Mouse (Mus musculus): ENCODE data around the gene Jade2.

The Jade2 gene

GRCm38 (mm10) chr11:51857818-51858527 lies 520 bp upstream of the Jade2 start:
- peak; percentile 71 for DNase-seq (ENCODE audit: low read depth, low spot score)

- no peak for DNase-seq (ENCODE audit: low read depth, low spot score)
Measured at GRCm38 (mm10) chr11:51856616-51857080, 805 bp downstream of the Jade2 start.

- DNase-seq (ENCODE audit: low read depth, low spot score): peak; percentile 93
Measured at GRCm38 (mm10) chr11:51855818-51856615, 1.4 kb downstream of the Jade2 start.

- peak; percentile 95 for DNase-seq (ENCODE audit: low read depth, low spot score)
Measured at GRCm38 (mm10) chr11:51854981-51855817, 2.3 kb downstream of the Jade2 start.

- DNase-seq (ENCODE audit: low read depth, low spot score): no peak
Measured at GRCm38 (mm10) chr11:51852595-51852994, 4.9 kb downstream of the Jade2 start.

- DNase-seq (ENCODE audit: low read depth, low spot score): no peak
Measured at GRCm38 (mm10) chr11:51852091-51852521, 5.3 kb downstream of the Jade2 start.

GRCm38 (mm10) chr11:51850741-51851330 lies 6.6 kb downstream of the Jade2 start:
- DNase-seq (ENCODE audit: low read depth, low spot score): no peak

- DNase-seq (ENCODE audit: low read depth, low spot score): no peak
Measured at GRCm38 (mm10) chr11:51848324-51848723, 9.1 kb downstream of the Jade2 start.

GRCm38 (mm10) chr11:51847902-51848301 lies 9.6 kb downstream of the Jade2 start:
- DNase-seq (ENCODE audit: low read depth, low spot score): no peak

GRCm38 (mm10) chr11:51845981-51846883 lies 11.2 kb downstream of the Jade2 start:
- no peak for DNase-seq (ENCODE audit: low read depth, low spot score)

GRCm38 (mm10) chr11:51844529-51845098 lies 12.8 kb downstream of the Jade2 start:
- DNase-seq (ENCODE audit: low read depth, low spot score): peak; percentile 25

GRCm38 (mm10) chr11:51843898-51844297 lies 13.6 kb downstream of the Jade2 start:
- peak; percentile 56 for DNase-seq (ENCODE audit: low read depth, low spot score)

- DNase-seq (ENCODE audit: low read depth, low spot score): no peak
Measured at GRCm38 (mm10) chr11:51843168-51843567, 14.3 kb downstream of the Jade2 start.

GRCm38 (mm10) chr11:51841149-51841548 lies 16.3 kb downstream of the Jade2 start:
- DNase-seq (ENCODE audit: low read depth, low spot score): no peak

GRCm38 (mm10) chr11:51840657-51841056 lies 16.8 kb downstream of the Jade2 start:
- no peak for DNase-seq (ENCODE audit: low read depth, low spot score)

GRCm38 (mm10) chr11:51839973-51840372 lies 17.5 kb downstream of the Jade2 start:
- DNase-seq (ENCODE audit: low read depth, low spot score): no peak

GRCm38 (mm10) chr11:51839106-51839505 lies 18.3 kb downstream of the Jade2 start:
- DNase-seq (ENCODE audit: low read depth, low spot score): no peak

- DNase-seq (ENCODE audit: low read depth, low spot score): no peak
Measured at GRCm38 (mm10) chr11:51837164-51838153, 20.0 kb downstream of the Jade2 start.

- no peak for DNase-seq (ENCODE audit: low read depth, low spot score)
Measured at GRCm38 (mm10) chr11:51836506-51836905, 20.9 kb downstream of the Jade2 start.

All from ZHBTc4 (cell line).